In genomic region chr2:131892534-131892933, GRCm38 (mm10) we compare ENCODE assay signal across 13 mouse cellular contexts. TPM values are rescaled to one million over a fixed set of nuclear protein-coding genes. Genes with fewer than 3 reads are reported as not detected.
DNase-seq lines count a peak whose midpoint lies in the region; ATAC-seq and TF ChIP-seq lines count a peak whose summit lies in the region.
"Had no signal": no experiment of that assay in that cellular context is flagged by ENCODE, and none has a peak within 500 bp of the region (broad histone marks: within the 10 kb centered on the region; RNA-seq: fewer than 3 reads in every experiment).

No protein-coding gene starts in this region.

- H3K27me3 ChIP-seq in neural tube, embryonic 11.5 days (ENCODE audit: control insufficient read depth, insufficient read depth, low read length), result no peaks in the 10 kb centered on the region
- H3K27me3 ChIP-seq in neural tube, embryonic 15.5 days (replicated peaks), result no peaks in the 10 kb centered on the region
- H3K27me3 ChIP-seq: neural tube, embryonic 12.5 days had no signal

- whole genome bisulfite sequencing in neural tube, embryonic 11.5 days, result 36% methylated on average over 5 of the region's 5 CpGs
- 31% methylated on average over 5 of the region's 5 CpGs for WGBS in neural tube, embryonic 15.5 days

- no peak for DNase-seq in gastrocnemius, adult 2 months
- DNase-seq in gastrocnemius, postnatal 10 days, result no peak
- peak; percentile 39 for DNase-seq in kidney, postnatal 10 days
- DNase-seq in kidney, adult 9 months, result no peak
- peak; percentile 22 for DNase-seq in neural tube, embryonic 11.5 days (ENCODE audit: low spot score)
- DNase-seq in urinary bladder, postnatal 4 days (ENCODE audit: low spot score in 2 of 2), result no peak
- DNase-seq in right cerebral cortex, postnatal 36 days (ENCODE audit: low spot score in 2 of 2), result no peak
- DNase-seq: cerebellum, postnatal 25 days; kidney, postnatal 36 days; right cerebral cortex, postnatal 14 days had no signal

- peaks cover 3% of the 10 kb centered on the region; the same call in 1 of the 2 replicates for H3K4me1 ChIP-seq in neural tube, embryonic 11.5 days (ENCODE audit: control insufficient read depth, insufficient read depth, low read length)
- H3K4me1 ChIP-seq in neural tube, embryonic 15.5 days, result no peaks in the 10 kb centered on the region
- H3K4me1 ChIP-seq: neural tube, embryonic 12.5 days had no signal

- H3K4me3 ChIP-seq in gastrocnemius, adult 2 months, result no peak overlapping the region
- H3K4me3 ChIP-seq in neural tube, embryonic 11.5 days (ENCODE audit: low read depth, low read length), result no peak overlapping the region
- no peak overlapping the region for H3K4me3 ChIP-seq in neural tube, embryonic 15.5 days (replicated peaks)
- H3K4me3 ChIP-seq: limb, embryonic 10.5 days; neural tube, embryonic 12.5 days had no signal

- H3K4me2 ChIP-seq in neural tube, embryonic 11.5 days (ENCODE audit: low read depth), result no peak overlapping the region
- no peak overlapping the region for H3K4me2 ChIP-seq in neural tube, embryonic 15.5 days
- H3K4me2 ChIP-seq: neural tube, embryonic 12.5 days had no signal

- no peak for TF ChIP-seq CTCF in gastrocnemius, adult 2 months (IDR thresholded peaks at IDR 0.05)

- no peak overlapping the region for H3K9ac ChIP-seq in neural tube, embryonic 11.5 days (ENCODE audit: low read length)
- H3K9ac ChIP-seq in neural tube, embryonic 15.5 days (replicated peaks), result no peak overlapping the region
- H3K9ac ChIP-seq: neural tube, embryonic 12.5 days had no signal

- H3K9me3 ChIP-seq in neural tube, embryonic 11.5 days (ENCODE audit: control insufficient read depth, low read length), result no peaks in the 10 kb centered on the region
- no peaks in the 10 kb centered on the region for H3K9me3 ChIP-seq in neural tube, embryonic 15.5 days (replicated peaks)
- H3K9me3 ChIP-seq: limb, embryonic 10.5 days; neural tube, embryonic 12.5 days had no signal

- intact Hi-C loops in gastrocnemius, adult 2 months (cut with DNase I), result no loop called here

- peak overlapping the region; percentile 68 for H3K27ac ChIP-seq in gastrocnemius, adult 2 months
- no peak overlapping the region for H3K27ac ChIP-seq in neural tube, embryonic 11.5 days (ENCODE audit: low read depth, low read length)
- no peak overlapping the region for H3K27ac ChIP-seq in neural tube, embryonic 15.5 days (replicated peaks)
- H3K27ac ChIP-seq: limb, embryonic 10.5 days; neural tube, embryonic 12.5 days had no signal

- no peaks in the 10 kb centered on the region for H3K36me3 ChIP-seq in neural tube, embryonic 11.5 days (ENCODE audit: control insufficient read depth, insufficient read depth, low read length)
- H3K36me3 ChIP-seq in neural tube, embryonic 15.5 days, result no peaks in the 10 kb centered on the region
- H3K36me3 ChIP-seq: limb, embryonic 10.5 days; neural tube, embryonic 12.5 days had no signal

- ATAC-seq in neural tube, embryonic 11.5 days (ENCODE audit: insufficient read depth, low FRiP score, low TSS enrichment), result no peak
- ATAC-seq in neural tube, embryonic 15.5 days (ENCODE audit: low FRiP score), result no peak

RNA-seq across cellular contexts. Expression of gene Prnp, which starts 17.2 kb away (rescaled TPM):
- total RNA-seq in gastrocnemius, adult 2 months (2021), result 10 to 100 TPM; 79.9 to 89.5 TPM
- total RNA-seq in gastrocnemius, postnatal 10 days (2021), result 10 to 100 TPM; 80.3 to 88.6 TPM
- polyA plus RNA-seq in neural tube, embryonic 11.5 days (2014; fragmentation: Nextera tagmentation; extraction: Ambion mirVana), result 31.7 and 33.1 TPM in 2 replicates
- polyA plus RNA-seq in neural tube, embryonic 15.5 days (2015; fragmentation: Nextera tagmentation; extraction: Ambion mirVana), result 141 and 148 TPM in 2 replicates

RNA-seq across cellular contexts. Expression of gene Prn, which starts 17.2 kb away (rescaled TPM):
- under 1 TPM in 1 of 2 experiments, not detected in 1; 0.11 TPM for total RNA-seq in gastrocnemius, adult 2 months (2021)
- not detected for total RNA-seq in gastrocnemius, postnatal 10 days (2021)
- 0.62 TPM in 1 of 2 replicates, not detected in the other for polyA plus RNA-seq in neural tube, embryonic 11.5 days (2014; fragmentation: Nextera tagmentation; extraction: Ambion mirVana)
- not detected in 2 replicates for polyA plus RNA-seq in neural tube, embryonic 15.5 days (2015; fragmentation: Nextera tagmentation; extraction: Ambion mirVana)
- polyA plus RNA-seq: limb, embryonic 10.5 days; neural tube, embryonic 12.5 days had no signal

RNA-seq across cellular contexts. Expression of gene Erv3, which starts 33.0 kb away (rescaled TPM):
- total RNA-seq in gastrocnemius, adult 2 months (2021), result not detected
- not detected for total RNA-seq in gastrocnemius, postnatal 10 days (2021)
- not detected in 2 replicates for polyA plus RNA-seq in neural tube, embryonic 11.5 days (2014; fragmentation: Nextera tagmentation; extraction: Ambion mirVana)
- polyA plus RNA-seq in neural tube, embryonic 15.5 days (2015; fragmentation: Nextera tagmentation; extraction: Ambion mirVana), result not detected in 2 replicates
- polyA plus RNA-seq: limb, embryonic 10.5 days; neural tube, embryonic 12.5 days had no signal

RNA-seq across cellular contexts. Expression of gene Prnd, which starts 58.1 kb away (rescaled TPM):
- total RNA-seq in gastrocnemius, adult 2 months (2021), result under 1 TPM; 0.08 to 0.15 TPM
- total RNA-seq in gastrocnemius, postnatal 10 days (2021), result 10 to 100 TPM; 32.9 to 48.1 TPM
- polyA plus RNA-seq in neural tube, embryonic 11.5 days (2014; fragmentation: Nextera tagmentation; extraction: Ambion mirVana), result 6.2 and 8.5 TPM in 2 replicates
- polyA plus RNA-seq in neural tube, embryonic 15.5 days (2015; fragmentation: Nextera tagmentation; extraction: Ambion mirVana), result 9.5 and 15.1 TPM in 2 replicates

Comparison
In these comparisons a context has a peak if more than half of its experiments do, and no peak if none do; other contexts are left out.
1. DNase-seq: peak in kidney, postnatal 10 days (single experiment) and neural tube, embryonic 11.5 days (single experiment); none in gastrocnemius, adult 2 months (single experiment), gastrocnemius, postnatal 10 days (single experiment), kidney, adult 9 months (single experiment), urinary bladder, postnatal 4 days (0 of 2) and right cerebral cortex, postnatal 36 days (0 of 2).